ENCODE assay signal across 16 mouse cellular contexts in genomic region chr9:20756081-20756700, GRCm38 (mm10). TPM values are rescaled to one million over a fixed set of nuclear protein-coding genes. Genes with fewer than 3 reads are reported as not detected.
"Had no signal": no experiment of that assay in that cellular context is flagged by ENCODE, and none has a peak within 500 bp of the region (broad histone marks: within the 10 kb centered on the region; RNA-seq: fewer than 3 reads in every experiment).

No protein-coding gene starts in this region.

- H3K4me3 ChIP-seq: gastrocnemius, adult 2 months; heart, embryonic 13.5 days; heart, embryonic 15.5 days; intestine, embryonic 15.5 days; layer of hippocampus, adult 2 months; left cerebral cortex, adult 2 months; limb, embryonic 10.5 days; limb, embryonic 12.5 days; liver, embryonic 13.5 days had no signal

- DNase-seq: gastrocnemius, postnatal 25 days had no signal

- H3K27ac ChIP-seq: gastrocnemius, adult 2 months; heart, embryonic 13.5 days; heart, embryonic 15.5 days; hindbrain, embryonic 14.5 days; intestine, embryonic 15.5 days; layer of hippocampus, adult 2 months; left cerebral cortex, adult 2 months; limb, embryonic 10.5 days; limb, embryonic 12.5 days had no signal

- H3K4me1 ChIP-seq: heart, embryonic 13.5 days; heart, embryonic 15.5 days; intestine, embryonic 15.5 days; limb, embryonic 12.5 days had no signal

- H3K9ac ChIP-seq: heart, embryonic 13.5 days; heart, embryonic 15.5 days; hindbrain, embryonic 14.5 days; intestine, embryonic 15.5 days; limb, embryonic 12.5 days; liver, embryonic 13.5 days had no signal

- H3K27me3 ChIP-seq: heart, embryonic 13.5 days; heart, embryonic 15.5 days; intestine, embryonic 15.5 days had no signal

- H3K36me3 ChIP-seq: heart, embryonic 13.5 days; heart, embryonic 15.5 days; intestine, embryonic 15.5 days; limb, embryonic 10.5 days; limb, embryonic 12.5 days; liver, embryonic 13.5 days had no signal

- ATAC-seq: hindbrain, embryonic 16.5 days had no signal

- H3K4me2 ChIP-seq: heart, embryonic 11.5 days; heart, embryonic 13.5 days; heart, embryonic 15.5 days; hindbrain, embryonic 14.5 days; intestine, embryonic 15.5 days; limb, embryonic 12.5 days; liver, embryonic 13.5 days had no signal

- H3K9me3 ChIP-seq: heart, embryonic 13.5 days; heart, embryonic 15.5 days; intestine, embryonic 15.5 days; limb, embryonic 10.5 days; limb, embryonic 12.5 days; liver, embryonic 13.5 days had no signal

RNA-seq across cellular contexts. Expression of gene Olfm2, which starts 10.0 kb away (rescaled TPM):
- total RNA-seq: granulocyte monocyte progenitor cell, adult 5-6 weeks; hematopoietic stem cell, adult 5-6 weeks had no signal

RNA-seq across cellular contexts. Expression of gene Col5a3, which starts 58.7 kb away (rescaled TPM):
- total RNA-seq: hematopoietic stem cell, adult 5-6 weeks had no signal
- polyA plus RNA-seq: heart, embryonic 11.5 days; inflammation-experienced regulatory T-cells, adult 6 months had no signal
